Mouse (Mus musculus): ENCODE measurements around the gene Ppm1b.

DNA sequence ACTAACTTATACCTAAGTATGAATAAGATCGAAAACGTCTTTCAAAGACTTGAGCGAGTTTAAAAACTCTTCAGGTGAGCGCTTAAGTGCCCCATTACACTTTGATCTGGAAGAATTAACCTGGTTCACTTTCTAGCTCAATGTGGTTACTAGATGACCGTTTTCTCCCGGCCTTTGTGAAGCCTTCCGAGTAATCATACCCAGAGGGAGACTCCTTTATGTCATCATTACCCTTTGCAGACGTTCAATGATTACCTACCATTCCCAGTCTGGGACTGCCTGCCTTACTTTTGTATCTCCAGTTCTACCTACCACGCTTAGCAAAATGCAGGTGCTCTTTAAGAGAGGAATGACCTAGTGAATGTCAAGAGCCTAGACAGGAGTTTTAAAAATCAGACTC is at the start of gene Ppm1b:
- TF ChIP-seq FLI1 (IDR thresholded peaks at IDR 0.05; ENCODE audit: low read length) (no peak), GATA1 (IDR thresholded peaks at IDR 0.05; ENCODE audit: borderline replicate concordance, low read length) (no peak)
